Comparison of ENCODE assay signal across 11 mouse cellular contexts in genomic region chr9:98600094-98600493, GRCm38 (mm10). TPM values are rescaled to one million over a fixed set of nuclear protein-coding genes. Genes with fewer than 3 reads are reported as not detected.
DNase-seq lines count a peak whose midpoint lies in the region; ATAC-seq lines count a peak whose summit lies in the region.
"Had no signal": no experiment of that assay in that cellular context is flagged by ENCODE, and none has a peak within 500 bp of the region (broad histone marks: within the 10 kb centered on the region; RNA-seq: fewer than 3 reads in every experiment).

No protein-coding gene starts in this region.

- peaks cover 39% of the 10 kb centered on the region for H3K36me3 ChIP-seq in hindbrain, embryonic 10.5 days
- peaks cover 10% of the 10 kb centered on the region; the same call in 1 of the 2 replicates for H3K36me3 ChIP-seq in hindbrain, embryonic 16.5 days (ENCODE audit: control insufficient read depth, insufficient read depth, low read length)
- H3K36me3 ChIP-seq in hindbrain, embryonic 12.5 days = peaks cover 29% of the 10 kb centered on the region
- H3K36me3 ChIP-seq in midbrain, embryonic 13.5 days = peaks cover 35% of the 10 kb centered on the region

- 89% methylated on average over 6 of the region's 6 CpGs for WGBS in hindbrain, embryonic 10.5 days
- 88% methylated on average over 6 of the region's 6 CpGs for WGBS in hindbrain, embryonic 16.5 days
- 87% methylated on average over 6 of the region's 6 CpGs for WGBS in hindbrain, embryonic 12.5 days
- 90% methylated on average over 6 of the region's 6 CpGs for WGBS in midbrain, embryonic 13.5 days

- DNase-seq in hindbrain, embryonic 10.5 days (ENCODE audit: low spot score) = no peak
- peak; percentile 17 for DNase-seq in adrenal gland, adult 8-10 months
- no peak for DNase-seq in urinary bladder, postnatal 25 days (ENCODE audit: low spot score)
- DNase-seq in urinary bladder, postnatal 4 days (ENCODE audit: low spot score in 2 of 2) = no peak
- DNase-seq in ovary, postnatal 10 days (ENCODE audit: low spot score) = no peak
- DNase-seq: cerebellum, adult 8-10 months; heart, adult 18-20 months had no signal

- H3K27me3 ChIP-seq in hindbrain, embryonic 10.5 days (ENCODE audit: insufficient read depth, poor library complexity, severe bottlenecking) = no peaks in the 10 kb centered on the region
- H3K27me3 ChIP-seq in hindbrain, embryonic 16.5 days (replicated peaks; ENCODE audit: control insufficient read depth, insufficient read depth, low read length) = no peaks in the 10 kb centered on the region
- no peaks in the 10 kb centered on the region for H3K27me3 ChIP-seq in hindbrain, embryonic 12.5 days
- no peaks in the 10 kb centered on the region for H3K27me3 ChIP-seq in midbrain, embryonic 13.5 days

- peak overlapping the region; percentile 90 for H3K4me3 ChIP-seq in hindbrain, embryonic 10.5 days
- H3K4me3 ChIP-seq in hindbrain, embryonic 16.5 days (ENCODE audit: low read length) = no peak overlapping the region
- peak overlapping the region; percentile 93; the same call in 1 of the 2 replicates for H3K4me3 ChIP-seq in hindbrain, embryonic 12.5 days
- peak overlapping the region; percentile 95; the same call in 1 of the 2 replicates for H3K4me3 ChIP-seq in midbrain, embryonic 13.5 days (replicated peaks)

- no peak overlapping the region for H3K9ac ChIP-seq in hindbrain, embryonic 16.5 days (ENCODE audit: low read depth, low read length)
- H3K9ac ChIP-seq in hindbrain, embryonic 12.5 days = 0 out of 2 replicates have a peak overlapping the region, but pooled peaks have one; percentile 13
- no peak overlapping the region for H3K9ac ChIP-seq in midbrain, embryonic 13.5 days (replicated peaks)

- no peak for ATAC-seq in hindbrain, embryonic 16.5 days
- ATAC-seq in hindbrain, embryonic 12.5 days (ENCODE audit: low FRiP score) = no peak
- ATAC-seq in midbrain, embryonic 13.5 days = no peak
- ATAC-seq: Patski had no signal

- H3K9me3 ChIP-seq in hindbrain, embryonic 10.5 days = no peaks in the 10 kb centered on the region
- no peaks in the 10 kb centered on the region for H3K9me3 ChIP-seq in hindbrain, embryonic 16.5 days (ENCODE audit: control insufficient read depth, low read length)
- H3K9me3 ChIP-seq in hindbrain, embryonic 12.5 days (replicated peaks) = no peaks in the 10 kb centered on the region
- H3K9me3 ChIP-seq in midbrain, embryonic 13.5 days = peaks cover 2% of the 10 kb centered on the region; the same call in 1 of the 2 replicates

- no peak overlapping the region; the same call in 1 of the 2 replicates for H3K4me2 ChIP-seq in hindbrain, embryonic 16.5 days (ENCODE audit: low read length)
- peak overlapping the region; percentile 96; the same call in 1 of the 2 replicates for H3K4me2 ChIP-seq in hindbrain, embryonic 12.5 days (replicated peaks)
- peak overlapping the region; percentile 83 for H3K4me2 ChIP-seq in midbrain, embryonic 13.5 days (replicated peaks)

- H3K4me1 ChIP-seq in hindbrain, embryonic 10.5 days (replicated peaks) = peaks cover 13% of the 10 kb centered on the region
- H3K4me1 ChIP-seq in hindbrain, embryonic 16.5 days (ENCODE audit: control insufficient read depth, insufficient read depth, low read depth, low read length) = peaks cover 11% of the 10 kb centered on the region
- peaks cover 14% of the 10 kb centered on the region for H3K4me1 ChIP-seq in hindbrain, embryonic 12.5 days
- peaks cover 14% of the 10 kb centered on the region for H3K4me1 ChIP-seq in midbrain, embryonic 13.5 days (replicated peaks)

- no peak overlapping the region for H3K27ac ChIP-seq in hindbrain, embryonic 10.5 days
- no peak overlapping the region for H3K27ac ChIP-seq in hindbrain, embryonic 16.5 days (ENCODE audit: low read depth, low read length)
- no peak overlapping the region for H3K27ac ChIP-seq in hindbrain, embryonic 12.5 days
- no peak overlapping the region for H3K27ac ChIP-seq in midbrain, embryonic 13.5 days

RNA-seq across cellular contexts. Expression of gene Mrps22, which starts 1.4 kb away (rescaled TPM):
- polyA plus RNA-seq in hindbrain, embryonic 10.5 days (2016; fragmentation: Nextera tagmentation; extraction: Ambion mirVana) = 75.6 and 78.5 TPM in 2 replicates
- polyA plus RNA-seq in hindbrain, embryonic 16.5 days (2015; fragmentation: Nextera tagmentation; extraction: Ambion mirVana) = 49.0 and 53.8 TPM in 2 replicates
- 10 to 100 TPM; 42.7 to 62.9 (median 55.2) TPM for total RNA-seq in adrenal gland, adult 8-10 months (2022)
- polyA plus RNA-seq in hindbrain, embryonic 12.5 days (2016; fragmentation: Nextera tagmentation; extraction: Ambion mirVana) = 58.5 and 60.7 TPM in 2 replicates
- polyA plus RNA-seq in midbrain, embryonic 13.5 days (2015; fragmentation: Nextera tagmentation; extraction: Ambion mirVana) = 57.9 and 59.3 TPM in 2 replicates

RNA-seq across cellular contexts. Expression of gene Copb2, which starts 36.6 kb away (rescaled TPM):
- polyA plus RNA-seq in hindbrain, embryonic 10.5 days (2016; fragmentation: Nextera tagmentation; extraction: Ambion mirVana) = 149 and 155 TPM in 2 replicates
- 117 and 128 TPM in 2 replicates for polyA plus RNA-seq in hindbrain, embryonic 16.5 days (2015; fragmentation: Nextera tagmentation; extraction: Ambion mirVana)
- 100 to 1,000 TPM; 136 to 145 (median 138) TPM for total RNA-seq in adrenal gland, adult 8-10 months (2022)
- 175 and 187 TPM in 2 replicates for polyA plus RNA-seq in hindbrain, embryonic 12.5 days (2016; fragmentation: Nextera tagmentation; extraction: Ambion mirVana)
- polyA plus RNA-seq in midbrain, embryonic 13.5 days (2015; fragmentation: Nextera tagmentation; extraction: Ambion mirVana) = 136 and 138 TPM in 2 replicates
